Mouse (Mus musculus) brain, embryonic 14.5 days (tissue): ENCODE data around the gene Hist1h3g.

ENCODE experiments used
- CTCF ChIP-seq: fragments of 200-500 bp; IDR thresholded peaks from 2 replicates; pipeline ENCODE4 v1.5.1; 2012; ENCODE audit warnings: inconsistent platforms, mild to moderate bottlenecking, moderate library complexity, borderline replicate concordance; ENCODE audit not compliant: insufficient read depth, insufficient read length; ENCODE audit errors: extremely low read depth
- POLR2A ChIP-seq: fragments of 200-500 bp; IDR thresholded peaks from 2 replicates; pipeline ENCODE4 v1.6.1; 2012; ENCODE audit warnings: mild to moderate bottlenecking, inconsistent platforms, borderline replicate concordance; ENCODE audit not compliant: poor library complexity, insufficient read depth, insufficient read length, severe bottlenecking; ENCODE audit errors: extremely low read depth

DNA sequence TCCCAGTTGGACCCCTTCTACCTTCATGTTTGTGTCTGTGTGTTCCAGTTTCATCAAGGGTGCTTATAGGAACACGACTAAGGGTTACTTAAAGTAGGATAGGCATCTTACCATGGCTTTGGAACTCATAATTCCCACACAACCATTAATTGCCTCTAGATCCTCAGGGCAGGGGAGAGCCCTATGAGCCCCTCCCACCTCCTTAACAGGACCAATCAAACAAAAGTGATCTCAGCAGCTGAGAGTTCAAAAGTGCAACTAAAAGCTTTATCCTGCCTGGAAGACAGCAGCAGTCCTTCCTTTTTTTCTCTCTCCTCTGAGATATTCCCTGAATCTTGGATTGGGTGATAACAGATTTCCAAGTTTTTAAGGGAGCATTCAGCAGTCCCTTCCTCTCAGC, 25.1 kb upstream of the Hist1h3g start:
- TF ChIP-seq POLR2A (no peak), CTCF (no peak)
